Mouse (Mus musculus) myocyte (in vitro differentiated cells): ENCODE measurements at regions not wholly inside any gene's neighbourhood (a gene's known extent, or its start where the extent isn't known, plus 50 kb on each side); places are given as distances from the start of the nearest gene placed in this dataset.

Experiments used
- CEBPB ChIP-seq: IDR thresholded peaks from 2 replicates; pipeline ENCODE4 v1.6.1; 2011; ENCODE audit warnings: mild to moderate bottlenecking, moderate library complexity; ENCODE audit not compliant: poor library complexity, insufficient read depth, severe bottlenecking
- E2F4 ChIP-seq: IDR thresholded peaks from one replicate; pipeline ENCODE4 v1.6.1; 2011; ENCODE audit warnings: mild to moderate bottlenecking, control low read depth, moderate library complexity; ENCODE audit not compliant: insufficient read depth
- MAX ChIP-seq: IDR thresholded peaks from one replicate; pipeline ENCODE4 v1.6.1; 2011; ENCODE audit warnings: low read depth, mild to moderate bottlenecking, control low read depth
- MYOD1 ChIP-seq, 3 experiments: IDR thresholded peaks; one replicate each; pipeline ENCODE4 v1.6.1; 2011; ENCODE audit warnings: control low read depth in 2 of 3, low read depth in 2 of 3, mild to moderate bottlenecking in 2 of 3, moderate library complexity in 1 of 3; ENCODE audit not compliant: insufficient read length in 2 of 3, control insufficient read depth in 1 of 3
- POLR2A ChIP-seq: IDR thresholded peaks from one replicate; pipeline ENCODE4 v1.6.1; 2011; ENCODE audit warnings: low read depth, mild to moderate bottlenecking, control low read depth, moderate library complexity; ENCODE audit not compliant: insufficient read length
- TCF12 ChIP-seq: IDR thresholded peaks from one replicate; pipeline ENCODE4 v1.6.1; 2011; ENCODE audit warnings: mild to moderate bottlenecking, control low read depth; ENCODE audit not compliant: poor library complexity, insufficient read depth, severe bottlenecking
- TCF3 ChIP-seq: IDR thresholded peaks from one replicate; pipeline ENCODE4 v1.6.1; 2011; ENCODE audit warnings: low read depth, control low read depth; ENCODE audit not compliant: insufficient read length
- USF1 ChIP-seq: IDR thresholded peaks from one replicate; pipeline ENCODE4 v1.6.1; 2011; ENCODE audit warnings: low read depth, mild to moderate bottlenecking, control low read depth, moderate library complexity

GRCm38 (mm10) chr11:91056966-91057597 lies 368.9 kb upstream of the Tom1l1 start:
- no peak for TF ChIP-seq USF1
- no peak for TF ChIP-seq TCF3
- TF ChIP-seq POLR2A, result no peak
- TF ChIP-seq MYOD1 (IDR thresholded peaks at IDR 0.05; ENCODE audit: control insufficient read depth in 1 of 3, insufficient read length in 2 of 3, low read depth in 2 of 3), result no peak
- no peak for TF ChIP-seq MAX
- no peak for TF ChIP-seq TCF12
- no peak for TF ChIP-seq CEBPB
- TF ChIP-seq E2F4, result no peak
